Mouse (Mus musculus) CH12.LX (cell line): ENCODE measurements at regions not wholly inside any gene's neighbourhood (a gene's known extent, or its start where the extent isn't known, plus 50 kb on each side); places are given as distances from the start of the nearest gene placed in this dataset.

Source experiments
- DNase-seq: peaks from one replicate; pipeline ENCODE4 v3.0.0-alpha.2; 2013; ENCODE audit errors: extremely low read depth
- H3K27ac ChIP-seq: 2 replicates; pipeline ENCODE4 v1.5.1; 2012; ENCODE audit warnings: low read depth, mild to moderate bottlenecking, control low read depth, moderate library complexity; ENCODE audit not compliant: insufficient read depth
- H3K27me3 ChIP-seq: replicated peaks from 2 replicates; pipeline ENCODE3; 2012; ENCODE audit warnings: inconsistent platforms
- H3K36me3 ChIP-seq, 2 experiments: replicated peaks in 1 of 2; 2 replicates each; pipeline versions ENCODE3 to v1.6.1; 2012; ENCODE audit warnings: inconsistent platforms in 1 of 2, low read length in 1 of 2, mild to moderate bottlenecking in 1 of 2, mixed read lengths in 1 of 2, moderate library complexity in 1 of 2; ENCODE audit not compliant: control insufficient read depth in 1 of 2, insufficient read depth in 1 of 2
- H3K4me1 ChIP-seq, 2 experiments: 2 replicates each; pipeline ENCODE4 v1.6.1; 2012; ENCODE audit warnings: inconsistent platforms in 1 of 2, moderate library complexity in 1 of 2; ENCODE audit not compliant: insufficient read depth in 2 of 2, control insufficient read depth in 1 of 2
- H3K4me2 ChIP-seq: 2 replicates; pipeline ENCODE4 v1.6.1; 2012; ENCODE audit warnings: low read depth, mild to moderate bottlenecking, control low read depth; ENCODE audit not compliant: poor library complexity, insufficient read depth, severe bottlenecking
- H3K4me3 ChIP-seq, 3 experiments: fragments of 150-350 bp in 1 of 3; sonication (generic) in 1 of 3; replicated peaks in 1 of 3; 2 replicates each; pipeline versions ENCODE3 to v1.5.1; 2011 to 2012; ENCODE audit warnings: low read depth in 2 of 3, low read length in 2 of 3, mild to moderate bottlenecking in 2 of 3, moderate library complexity in 2 of 3, control low read depth in 1 of 3, improper control_type of control experiment in 1 of 3, inconsistent platforms in 1 of 3, mixed read lengths in 1 of 3; ENCODE audit not compliant: poor library complexity in 1 of 3
- H3K79me2 ChIP-seq: replicated peaks from 2 replicates; pipeline ENCODE4 v1.6.1; 2012; ENCODE audit warnings: mild to moderate bottlenecking, moderate library complexity; ENCODE audit not compliant: control insufficient read depth, poor library complexity, insufficient read depth, severe bottlenecking; ENCODE audit errors: extremely low read depth
- H3K9ac ChIP-seq: 2 replicates; pipeline ENCODE4 v1.6.1; 2012; ENCODE audit warnings: low read depth, mild to moderate bottlenecking, control low read depth, moderate library complexity; ENCODE audit not compliant: insufficient read depth
- H3K9me3 ChIP-seq: replicated peaks from 2 replicates; pipeline ENCODE3; 2012; ENCODE audit warnings: low read length, inconsistent platforms, mixed read lengths
- BHLHE40 ChIP-seq: IDR thresholded peaks from 2 replicates; pipeline ENCODE4 v1.6.1; 2011; ENCODE audit warnings: mild to moderate bottlenecking, low read depth, low read length, improper control_type of control experiment
- CHD2 ChIP-seq: IDR thresholded peaks from 2 replicates; pipeline ENCODE4 v1.6.1; 2011; ENCODE audit warnings: low read length, improper control_type of control experiment
- E2F4 ChIP-seq: IDR thresholded peaks from 2 replicates; pipeline ENCODE4 v1.6.1; 2011; ENCODE audit warnings: low read depth, low read length, improper control_type of control experiment; ENCODE audit not compliant: insufficient replicate concordance
- ELF1 ChIP-seq: IDR thresholded peaks from 2 replicates; pipeline ENCODE4 v1.6.1; 2014; ENCODE audit warnings: low read depth, mild to moderate bottlenecking, inconsistent platforms, low read length, improper control_type of control experiment
- ETS1 ChIP-seq: conservative IDR thresholded peaks from 2 replicates; pipeline ENCODE4 v1.6.1; 2012; ENCODE audit warnings: low read depth, mild to moderate bottlenecking, inconsistent platforms, low read length, improper control_type of control experiment, moderate library complexity
- JUN ChIP-seq: IDR thresholded peaks from 2 replicates; pipeline ENCODE4 v1.6.1; 2011; ENCODE audit warnings: low read depth, mild to moderate bottlenecking, low read length, improper control_type of control experiment, moderate library complexity; ENCODE audit not compliant: insufficient read depth
- JUND ChIP-seq: conservative IDR thresholded peaks from 2 replicates; pipeline ENCODE4 v1.6.1; 2011; ENCODE audit warnings: low read depth, low read length, improper control_type of control experiment
- KAT2A ChIP-seq: IDR thresholded peaks from 2 replicates; pipeline ENCODE4 v1.6.1; 2012; ENCODE audit warnings: low read length, improper control_type of control experiment, inconsistent platforms; ENCODE audit not compliant: insufficient replicate concordance
- MAZ ChIP-seq: IDR thresholded peaks from 2 replicates; pipeline ENCODE4 v1.6.1; 2012; ENCODE audit warnings: low read depth, mild to moderate bottlenecking, inconsistent platforms, low read length, improper control_type of control experiment, moderate library complexity
- MYC ChIP-seq: IDR thresholded peaks from 2 replicates; pipeline ENCODE4 v1.6.1; 2011; ENCODE audit warnings: low read depth, mild to moderate bottlenecking, improper control_type of control experiment, low read length
- PAX5 ChIP-seq: IDR thresholded peaks from 2 replicates; pipeline ENCODE4 v1.6.1; 2012; ENCODE audit warnings: low read length, inconsistent platforms, mixed read lengths
- POLR2A ChIP-seq: IDR thresholded peaks from 2 replicates; pipeline ENCODE4 v1.6.1; 2011; ENCODE audit warnings: low read depth, mild to moderate bottlenecking, improper control_type of control experiment, low read length
- RAD21 ChIP-seq: IDR thresholded peaks from 2 replicates; pipeline ENCODE4 v1.6.1; 2011; ENCODE audit warnings: low read depth, mild to moderate bottlenecking, low read length, improper control_type of control experiment, moderate library complexity
- RCOR1 ChIP-seq: conservative IDR thresholded peaks from 2 replicates; pipeline ENCODE4 v1.6.1; 2012; ENCODE audit warnings: low read depth, mild to moderate bottlenecking, inconsistent platforms, low read length, improper control_type of control experiment
- TBP ChIP-seq: conservative IDR thresholded peaks from 2 replicates; pipeline ENCODE4 v1.6.1; 2011; ENCODE audit warnings: low read depth, low read length, improper control_type of control experiment
- TCF12 ChIP-seq: IDR thresholded peaks from 2 replicates; pipeline ENCODE4 v1.6.1; 2014; ENCODE audit warnings: low read depth, mild to moderate bottlenecking, inconsistent platforms, low read length, improper control_type of control experiment
- UBTF ChIP-seq: IDR thresholded peaks from 2 replicates; pipeline ENCODE4 v1.6.1; 2012; ENCODE audit warnings: low read depth, mild to moderate bottlenecking, inconsistent platforms, low read length, improper control_type of control experiment, moderate library complexity
- USF2 ChIP-seq: conservative IDR thresholded peaks from 2 replicates; pipeline ENCODE4 v1.6.1; 2011; ENCODE audit warnings: low read depth, low read length, improper control_type of control experiment
- ZKSCAN1 ChIP-seq: IDR thresholded peaks from 2 replicates; pipeline ENCODE4 v1.6.1; 2012; ENCODE audit warnings: low read depth, inconsistent platforms, low read length, improper control_type of control experiment, borderline replicate concordance
- ZMIZ1 ChIP-seq: IDR thresholded peaks from 2 replicates; pipeline ENCODE4 v1.6.1; 2012; ENCODE audit warnings: low read depth, mild to moderate bottlenecking, inconsistent platforms, low read length, improper control_type of control experiment
- ZNF384 ChIP-seq: IDR thresholded peaks from 2 replicates; pipeline ENCODE4 v1.6.1; 2012; ENCODE audit warnings: low read depth, low read length, improper control_type of control experiment, inconsistent platforms
- dilution Hi-C: fragments of 300-500 bp; cut with MboI; formaldehyde crosslinking; loops from 2 replicates; pipeline ENCODE4 v1.14.3; 2020; ENCODE audit warnings: low sequenced_read_pairs; ENCODE audit not compliant: extremely low pct_unique_long_range_greater_than_20kb, extremely low pct_ligation_motif_present
- in situ Hi-C: fragments of 300-500 bp; cut with MboI; formaldehyde crosslinking; loops from 3 replicates; pipeline ENCODE4 v1.14.3; 2019; ENCODE audit warnings: low sequenced_read_pairs, low pct_ligation_motif_present, low pct_unique_long_range_greater_than_20kb, mixed read lengths

GRCm38 (mm10) chr2:117662653-117663052, 319.9 kb upstream of the Rasgrp1 start:
- Histone ChIP-seq H3K27ac (no peak overlapping the region), H3K27me3 (no peaks in the 10 kb centered on the region), H3K36me3 (no peaks in the 10 kb centered on the region), H3K9me3 (no peaks in the 10 kb centered on the region), H3K4me2 (no peak overlapping the region), H3K4me1 (peaks cover 0 to 8% of the 10 kb centered on the region in 2 experiments; a peak in 2 of 4 replicates), H3K4me3 (no peak overlapping the region), H3K79me2 (no peaks in the 10 kb centered on the region), H3K9ac (no peak overlapping the region)
- no peak for DNase-seq
- TF ChIP-seq TBP (no peak), ZKSCAN1 (no peak), ZNF384 (no peak), E2F4 (no peak), UBTF (no peak), KAT2A (no peak), RAD21 (no peak), POLR2A (no peak)
- dilution Hi-C loops, result no loop called here
- in situ Hi-C loops, result no loop called here

- in situ Hi-C loops, result no loop called here
- no peak overlapping the region for H3K4me2 ChIP-seq
- no peaks in the 10 kb centered on the region for H3K27me3 ChIP-seq
- H3K4me1 ChIP-seq, result peaks cover 0 to 8% of the 10 kb centered on the region in 2 experiments; a peak in 2 of 4 replicates
- no peak overlapping the region for H3K4me3 ChIP-seq
- H3K27ac ChIP-seq, result no peak overlapping the region
- no peak for TF ChIP-seq KAT2A
- TF ChIP-seq CHD2, result no peak
- no peak for TF ChIP-seq BHLHE40
- no peak for TF ChIP-seq UBTF
- no peak for TF ChIP-seq RCOR1
- no peak for TF ChIP-seq JUND
- no peak for TF ChIP-seq MYC
- no peak for TF ChIP-seq ELF1
- no peak for TF ChIP-seq JUN
- TF ChIP-seq TCF12, result no peak
- no peak for TF ChIP-seq ETS1
- no peak for TF ChIP-seq PAX5
- no peak for TF ChIP-seq ZMIZ1
- TF ChIP-seq MAZ, result no peak
- TF ChIP-seq E2F4, result no peak
- no peak for TF ChIP-seq USF2
- no peak for TF ChIP-seq ZKSCAN1
- TF ChIP-seq, all 38 proteins: peak for 0
- no peaks in the 10 kb centered on the region for H3K36me3 ChIP-seq
- DNase-seq, result no peak
- no peaks in the 10 kb centered on the region for H3K9me3 ChIP-seq
- no peaks in the 10 kb centered on the region for H3K79me2 ChIP-seq
- no peak overlapping the region for H3K9ac ChIP-seq
- dilution Hi-C loops, result no loop called here
Measured at GRCm38 (mm10) chr2:117666528-117666927, 323.7 kb upstream of the Rasgrp1 start.
